Mouse (Mus musculus) heart, adult 18-20 months (tissue): ENCODE data around the gene Arhgap32. TPM values are rescaled to one million over a fixed set of nuclear protein-coding genes. Genes with fewer than 3 reads are reported as not detected.

Source experiments
- DNase-seq, 2 experiments: peaks; one replicate each; pipeline ENCODE4 v3.0.0; 2021 to 2022; ENCODE audit warnings: mixed read lengths in 1 of 2
- total RNA-seq, 2 experiments: library from RNA; stranded (reverse); gene quantifications; 2 replicates each; pipeline ENCODE4 v1.2.3; 2021

Arhgap32 gene
- total RNA-seq, 2 experiments from 2014 or later, result 15.6 to 20.0 TPM

DNA sequence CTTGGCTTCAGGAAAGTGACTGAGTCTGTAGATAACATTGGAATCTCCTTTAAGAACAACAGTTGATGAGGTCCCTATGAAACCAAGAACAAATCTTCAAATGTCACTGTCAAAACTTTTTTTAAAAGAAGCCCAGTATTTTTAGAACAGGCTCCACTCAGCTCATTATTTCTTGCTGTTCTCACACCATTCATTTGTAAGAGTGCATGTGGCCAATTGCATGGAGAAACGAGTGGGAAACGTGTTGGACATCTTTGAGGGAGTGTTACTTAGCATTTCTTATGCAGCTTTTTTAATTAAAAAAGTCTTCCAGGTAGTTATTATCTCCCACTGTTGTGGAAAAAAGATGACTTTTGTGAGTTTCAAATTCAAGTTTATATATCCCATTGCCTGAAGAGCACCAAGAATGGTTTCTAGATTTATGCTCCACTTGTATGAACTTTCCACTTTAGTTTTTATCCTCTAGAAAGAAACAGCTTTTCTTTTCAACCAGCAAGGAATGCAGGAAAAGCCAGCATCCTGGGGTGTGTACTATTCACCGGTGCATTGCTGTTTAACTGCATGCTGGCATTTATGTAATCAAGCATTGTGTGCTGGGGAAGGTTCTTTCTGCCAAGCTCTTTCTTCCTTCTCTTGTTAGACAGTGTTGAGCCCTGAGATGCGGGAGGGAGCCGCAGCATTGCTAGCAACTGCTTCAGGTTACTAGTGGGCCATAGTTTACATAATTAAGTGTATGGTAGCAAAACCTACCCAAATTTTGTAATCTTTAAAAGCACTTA lies 76.5 kb downstream of the Arhgap32 start:
- DNase-seq, result no peak

DNA sequence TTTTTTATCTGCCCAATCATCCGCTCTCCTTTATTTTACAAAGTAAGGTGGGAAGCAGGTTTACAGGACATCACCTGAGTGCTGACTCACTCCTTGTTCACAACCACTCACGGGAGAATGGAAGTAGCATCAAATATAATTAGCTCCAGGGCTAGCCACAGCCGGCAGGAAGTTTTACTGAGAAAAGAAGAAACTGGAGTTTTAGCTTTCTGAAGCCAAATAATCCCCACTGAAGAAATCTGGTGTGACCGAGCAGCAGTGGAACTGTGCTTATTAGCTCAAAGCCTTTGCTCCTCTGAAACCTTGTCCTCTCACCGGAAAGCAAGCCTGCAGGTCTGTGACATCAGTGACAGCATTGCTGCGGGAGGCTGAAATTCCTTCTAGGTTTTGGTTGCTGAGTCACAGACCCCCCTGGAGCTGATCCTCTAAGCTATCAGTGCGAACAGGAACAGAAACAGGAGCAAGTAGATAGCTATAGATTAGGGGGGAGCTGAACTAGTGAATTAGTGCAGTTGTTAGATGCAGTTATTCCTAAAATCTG lies 88.6 kb downstream of the Arhgap32 start:
- DNase-seq, result no peak

DNA sequence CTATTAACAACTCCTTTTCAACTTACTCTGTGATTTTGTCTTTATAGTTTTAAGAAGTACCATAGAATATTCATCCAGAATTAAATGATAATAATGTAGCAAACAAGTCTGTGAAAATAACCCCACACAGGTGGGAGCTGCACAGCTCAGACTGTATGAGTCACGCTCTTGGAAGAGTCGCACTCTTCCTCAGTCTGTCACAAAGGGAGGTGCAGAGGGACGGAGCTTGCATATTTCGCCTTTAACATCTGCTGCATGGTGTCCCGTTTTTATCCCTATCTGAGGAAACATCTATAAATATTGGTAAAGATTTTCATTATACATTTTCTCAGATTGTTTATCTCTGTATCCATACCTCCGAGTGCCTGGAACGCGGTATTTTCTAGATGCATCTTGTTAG lies 91.2 kb downstream of the Arhgap32 start:
- DNase-seq, result no peak

DNA sequence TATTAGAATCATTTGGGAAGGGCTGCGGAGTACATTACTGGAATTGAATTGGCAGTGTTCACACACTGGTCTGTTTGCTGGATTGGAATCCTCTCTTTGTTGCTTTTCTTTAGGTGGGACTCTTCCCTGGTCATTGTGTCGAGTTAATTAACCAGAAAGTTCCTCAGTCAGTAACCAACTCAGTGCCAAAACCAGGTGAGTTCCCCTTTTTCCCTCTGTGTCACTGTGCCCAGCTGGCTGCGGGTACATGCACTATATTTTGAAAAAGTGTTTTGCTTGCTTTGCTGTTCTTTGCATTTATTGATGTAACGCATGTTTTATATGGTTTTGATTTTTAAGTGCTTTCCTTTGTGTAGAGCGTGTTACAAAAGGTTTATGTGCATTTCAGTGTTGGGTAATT lies 92.1 kb downstream of the Arhgap32 start:
- no peak for DNase-seq

DNA sequence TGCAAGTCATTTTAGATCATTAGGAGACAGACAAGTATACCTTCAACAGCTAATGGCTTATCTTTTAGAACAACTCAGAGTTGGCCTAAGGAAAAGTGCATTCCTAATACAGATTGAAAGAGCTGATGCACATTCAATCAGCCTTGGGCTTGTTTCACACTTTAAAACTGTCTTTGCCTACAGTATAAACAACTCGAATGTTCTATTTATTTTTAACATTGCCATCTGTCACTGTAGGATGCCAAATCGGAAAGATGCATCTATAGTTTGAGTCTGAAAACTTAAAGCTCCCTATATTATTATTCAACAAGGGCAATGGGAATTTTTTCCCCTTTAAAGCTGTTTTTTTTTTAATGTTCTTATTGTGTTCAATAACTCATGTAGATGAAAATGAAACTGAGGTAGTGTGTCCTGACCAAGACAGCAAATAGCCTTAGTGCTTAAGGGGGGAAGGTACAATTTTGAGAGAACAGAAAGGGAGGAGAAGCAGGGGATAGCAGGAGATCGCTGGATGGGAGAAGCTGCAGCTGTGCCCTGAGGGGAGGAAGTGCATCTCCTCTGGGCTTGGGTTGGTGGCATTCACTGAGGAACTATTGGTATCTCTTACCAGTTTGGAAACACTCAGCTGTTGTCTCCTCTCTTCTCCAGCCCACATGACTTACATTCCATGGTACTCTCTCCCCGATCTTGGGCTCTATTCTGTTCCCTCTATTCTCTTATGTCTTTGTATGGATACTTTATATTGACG lies 101.1 kb downstream of the Arhgap32 start:
- DNase-seq, result no peak

DNA sequence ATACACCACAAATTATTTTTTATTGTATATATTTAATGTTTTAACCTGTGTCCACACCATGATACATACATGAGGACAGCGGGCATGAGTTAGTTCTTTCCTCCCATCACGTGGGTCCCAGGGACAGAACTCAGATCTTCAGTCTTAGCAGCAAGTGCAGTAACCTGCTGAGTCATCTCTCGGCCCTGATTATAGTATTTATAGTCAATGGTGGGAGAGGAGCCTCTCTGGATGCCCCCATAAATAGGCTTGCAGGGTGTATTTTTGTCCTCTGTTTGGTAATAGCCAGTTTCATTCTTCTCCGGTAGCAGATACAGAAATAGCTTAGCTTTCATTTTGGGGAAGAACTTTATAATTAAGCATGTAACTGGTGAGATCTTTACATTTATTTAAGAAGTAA lies 103.5 kb downstream of the Arhgap32 start:
- DNase-seq, result peak; percentile 27 to 35

DNA sequence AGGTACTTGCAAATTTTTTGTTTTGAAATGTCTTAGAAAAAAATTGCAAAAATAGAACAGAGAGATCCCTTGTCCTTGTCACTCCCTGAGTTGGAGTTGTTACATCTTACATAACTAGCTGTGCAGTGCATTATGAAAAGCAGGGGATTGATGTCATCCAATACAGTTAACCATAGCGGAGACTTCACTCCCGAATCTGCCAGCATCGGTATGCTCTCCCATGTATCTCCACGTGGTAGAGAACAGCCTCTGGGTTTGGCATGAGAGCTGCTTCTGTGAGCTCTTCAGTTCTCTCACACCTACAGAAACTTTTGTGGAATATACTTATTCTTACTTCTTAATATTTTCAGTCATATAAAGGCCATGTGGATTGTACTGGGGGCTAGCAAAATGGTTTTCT lies 106.2 kb downstream of the Arhgap32 start:
- DNase-seq, result no peak

DNA sequence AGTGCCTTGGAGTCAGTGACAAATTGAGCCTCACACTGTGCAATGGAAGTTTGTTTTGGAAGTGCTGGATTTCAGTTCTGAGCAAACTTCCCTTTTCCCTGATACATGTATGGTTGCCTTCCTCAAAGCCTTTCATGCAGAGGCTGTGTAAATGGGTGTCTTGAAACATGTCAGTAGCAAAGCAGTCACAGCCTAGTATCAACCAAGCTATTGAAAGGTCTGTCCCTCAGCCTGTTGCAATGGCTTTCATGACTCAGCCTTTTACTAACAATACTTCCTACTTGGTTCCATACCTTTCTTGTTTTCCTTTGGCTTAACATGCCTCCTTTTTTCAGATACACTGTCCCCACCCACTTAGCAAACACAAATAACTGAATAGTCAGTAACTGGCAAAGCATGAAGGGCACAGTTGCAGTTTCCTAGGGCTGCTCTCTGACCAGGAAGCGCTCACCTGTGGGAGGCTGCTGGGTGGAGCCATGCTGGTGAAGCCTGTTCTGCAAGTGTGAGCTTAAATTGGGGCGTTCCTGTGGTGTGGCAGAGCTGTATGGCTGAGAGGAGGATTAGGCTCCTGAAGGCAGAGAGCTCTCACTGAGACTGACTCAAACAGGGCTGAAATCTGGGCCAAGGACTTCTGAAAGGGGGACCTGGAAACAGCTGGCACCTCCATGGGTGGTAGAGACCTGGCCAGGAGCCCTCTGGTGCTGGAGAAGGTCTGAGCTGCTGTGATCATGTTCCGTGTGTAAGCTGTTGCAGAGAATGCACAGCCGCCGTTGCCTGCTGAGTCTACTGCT lies 108.0 kb downstream of the Arhgap32 start:
- peak in 1 of 2 experiments; percentile 33 for DNase-seq

DNA sequence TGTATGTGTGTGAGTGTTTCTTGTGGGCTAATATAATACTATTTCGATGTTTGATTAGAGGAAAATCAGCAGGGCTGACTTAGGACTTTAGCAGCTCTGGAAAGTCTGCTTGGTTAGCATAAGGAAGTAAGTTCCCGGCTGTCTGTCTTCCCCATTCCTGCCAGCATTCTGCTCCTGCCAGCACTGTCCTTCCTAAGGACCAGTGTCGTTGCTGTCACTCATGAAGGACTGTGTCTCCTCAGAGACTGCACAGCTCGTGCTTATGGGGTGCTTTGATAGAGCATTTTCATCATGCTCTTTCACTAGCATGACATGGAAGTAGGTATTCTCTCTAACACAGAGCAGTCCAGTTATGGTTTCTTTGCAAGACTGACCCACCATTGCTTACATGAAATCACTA lies 109.0 kb downstream of the Arhgap32 start:
- DNase-seq, result peak; percentile 23 to 29

DNA sequence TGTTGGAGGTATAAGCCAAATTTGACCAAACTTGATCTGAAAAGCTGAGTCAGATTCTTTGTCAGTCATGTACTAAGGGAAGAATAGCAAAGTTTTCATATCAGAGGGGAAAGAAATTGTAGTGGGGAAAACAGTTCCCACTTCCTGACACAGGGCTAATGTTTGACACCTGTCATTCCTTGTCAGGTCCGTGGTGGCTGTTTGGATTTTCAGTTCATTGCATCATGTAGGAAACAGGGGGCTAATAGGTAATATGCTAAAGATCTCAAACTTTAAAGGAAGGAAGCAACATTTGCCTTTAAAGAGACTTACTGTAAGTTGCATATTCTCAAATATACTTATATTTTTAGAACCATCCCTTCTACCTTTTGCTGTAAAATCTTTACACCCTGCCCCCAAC lies 109.6 kb downstream of the Arhgap32 start:
- no peak for DNase-seq

DNA sequence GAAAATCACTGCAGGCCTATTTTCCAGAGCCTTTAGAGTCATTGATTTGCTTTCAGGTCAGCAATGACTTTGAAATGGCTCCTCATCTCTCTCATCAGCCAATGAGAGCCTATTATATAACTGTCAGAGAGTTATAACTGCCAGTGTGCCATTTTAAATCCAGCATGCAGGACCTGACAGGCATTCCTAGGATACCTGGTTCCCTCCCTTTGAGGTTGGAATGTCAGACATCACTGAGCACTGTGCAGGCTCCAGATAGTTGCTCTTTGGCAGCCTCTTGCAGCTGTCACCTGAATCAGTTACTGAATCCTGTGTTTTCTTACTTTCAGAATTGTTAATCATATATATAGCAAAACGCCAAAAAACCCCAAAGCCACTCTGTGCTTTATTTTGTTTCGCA lies 111.1 kb downstream of the Arhgap32 start:
- peak in 1 of 2 experiments; percentile 18 for DNase-seq

DNA sequence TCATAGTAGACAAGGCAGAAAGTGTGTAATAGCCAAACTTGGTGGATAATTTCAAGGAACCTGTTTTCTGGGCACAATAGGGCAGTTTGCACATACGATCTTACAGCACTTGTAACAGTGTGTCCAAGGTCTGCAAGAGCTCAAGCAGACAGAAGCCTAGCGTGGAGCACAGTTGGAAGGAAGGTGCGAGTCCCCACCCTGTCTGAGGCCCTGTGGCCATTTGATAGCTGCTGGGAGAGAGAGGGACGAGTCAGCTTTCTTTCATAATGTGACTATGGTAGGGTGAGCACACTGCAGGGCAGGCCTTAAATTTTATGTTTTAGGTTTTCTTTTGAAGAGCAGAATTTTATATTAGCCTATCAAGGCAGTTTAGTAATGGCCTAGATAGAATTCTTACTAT lies 117.7 kb downstream of the Arhgap32 start:
- DNase-seq, result no peak

DNA sequence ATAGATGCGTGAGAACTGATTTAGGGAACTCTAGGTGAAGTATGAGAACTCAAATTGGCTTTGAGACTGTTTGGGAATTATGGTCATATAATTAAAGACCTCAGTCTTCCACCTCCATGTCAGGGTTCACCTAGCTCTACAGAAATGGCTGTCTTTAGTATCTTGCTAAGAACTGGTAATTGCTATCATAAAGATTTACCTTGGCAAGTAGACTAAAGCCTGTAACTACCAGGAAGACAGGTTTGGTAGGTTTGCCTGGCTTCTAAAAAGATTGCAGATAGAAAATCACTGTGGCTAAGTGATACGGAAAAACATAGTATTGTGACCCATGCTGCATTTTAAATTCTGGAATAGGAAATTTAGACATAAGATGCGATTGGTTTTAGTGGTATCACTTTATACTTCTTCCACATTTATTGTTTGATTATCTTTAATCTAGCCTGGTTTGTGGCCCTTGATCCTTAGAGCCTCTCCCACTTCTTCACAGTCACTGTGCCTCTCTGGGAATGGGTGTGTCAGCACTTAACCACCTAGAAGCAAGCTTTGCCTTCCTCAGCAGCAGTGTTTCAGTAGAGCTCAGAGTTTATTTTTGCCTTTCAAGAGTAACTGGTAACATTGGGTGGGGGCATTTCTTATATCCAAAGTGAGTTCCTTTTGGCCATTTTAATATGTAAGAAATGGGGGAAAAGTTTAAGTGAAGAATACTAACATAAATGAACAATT lies 119.0 kb downstream of the Arhgap32 start:
- DNase-seq, result no peak

DNA sequence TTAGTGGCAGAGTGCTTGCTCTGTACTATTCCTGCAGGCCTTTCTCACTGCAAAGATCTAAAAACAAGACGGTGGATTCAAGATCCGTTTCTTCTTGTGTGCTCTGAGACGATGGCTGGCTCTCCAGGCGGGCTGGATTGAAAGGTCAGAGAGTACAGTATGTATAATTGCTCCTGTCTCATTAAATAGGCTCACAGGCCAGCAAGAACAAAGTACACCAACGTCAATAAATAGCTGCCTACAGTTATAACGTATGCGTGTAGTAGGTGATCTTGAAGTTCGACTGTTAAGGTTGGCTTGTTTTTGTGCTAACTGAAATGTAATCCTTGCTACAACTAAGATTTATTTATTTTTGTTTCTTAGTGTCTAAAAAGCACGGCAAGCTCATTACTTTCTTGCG lies 123.0 kb downstream of the Arhgap32 start:
- no peak for DNase-seq

DNA sequence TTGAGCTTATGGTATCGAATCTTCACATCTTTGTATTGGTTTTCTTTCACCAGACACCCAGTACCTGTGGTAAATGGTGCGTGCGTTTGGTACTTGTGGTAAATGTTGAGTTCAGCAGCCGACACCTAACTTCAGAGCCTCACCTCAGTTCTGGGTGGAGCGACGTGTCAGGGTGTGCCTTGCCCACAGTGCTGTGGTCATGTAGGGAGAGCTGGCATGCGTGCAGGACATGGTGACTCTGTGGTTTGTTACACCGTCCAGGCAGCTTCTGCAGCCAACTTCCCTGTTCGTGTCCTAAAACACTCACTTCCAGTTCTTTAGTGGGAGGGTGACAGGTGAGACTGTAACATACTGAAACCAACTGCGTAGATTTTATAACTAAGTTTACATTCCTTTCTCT lies 123.5 kb downstream of the Arhgap32 start:
- DNase-seq, result no peak

DNA sequence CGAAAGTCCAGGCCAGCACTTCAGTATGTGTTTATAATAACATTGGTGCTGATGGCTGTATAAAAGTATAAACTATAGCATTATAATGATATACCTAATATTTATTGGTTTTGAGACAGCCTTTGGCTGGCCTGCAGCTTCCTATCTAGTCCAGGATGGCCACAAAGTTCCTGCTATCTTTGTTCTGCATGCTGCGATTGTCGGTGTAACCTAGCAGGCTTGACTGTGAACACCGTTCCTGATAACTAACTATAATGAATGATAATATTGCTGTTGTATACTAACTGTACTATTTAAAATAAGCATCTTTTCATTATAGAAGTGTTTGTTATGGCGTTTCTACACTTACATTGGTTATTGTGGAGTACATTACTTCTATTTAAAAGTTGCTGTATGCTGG lies 124.5 kb downstream of the Arhgap32 start:
- no peak for DNase-seq

DNA sequence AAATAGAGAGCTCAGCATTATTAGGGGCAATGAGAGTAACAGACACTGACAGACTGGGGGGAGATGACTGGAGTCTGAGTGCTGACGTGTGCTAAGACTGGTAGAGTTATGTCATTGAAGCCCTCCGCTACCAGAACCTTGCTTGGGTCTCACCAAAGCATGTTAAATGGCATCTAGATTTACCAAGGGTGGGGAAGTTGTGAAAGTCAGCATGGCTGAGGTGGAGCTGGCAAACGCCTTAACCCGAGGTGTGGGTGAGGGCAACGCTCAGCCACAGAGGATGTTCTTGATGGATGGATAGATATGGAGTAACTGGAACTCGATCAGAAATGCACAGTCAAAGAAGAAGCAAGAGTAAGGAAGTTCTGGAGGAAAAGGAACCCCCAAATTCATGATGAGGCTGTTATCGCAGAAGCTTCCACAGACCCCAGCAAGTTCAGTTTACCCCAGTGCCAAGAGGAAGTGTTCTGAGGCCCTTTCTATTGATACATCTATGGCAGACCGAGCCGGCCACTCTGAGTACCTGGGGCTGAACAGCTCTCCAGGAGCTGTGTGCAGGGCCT lies 125.8 kb downstream of the Arhgap32 start:
- no peak for DNase-seq

DNA sequence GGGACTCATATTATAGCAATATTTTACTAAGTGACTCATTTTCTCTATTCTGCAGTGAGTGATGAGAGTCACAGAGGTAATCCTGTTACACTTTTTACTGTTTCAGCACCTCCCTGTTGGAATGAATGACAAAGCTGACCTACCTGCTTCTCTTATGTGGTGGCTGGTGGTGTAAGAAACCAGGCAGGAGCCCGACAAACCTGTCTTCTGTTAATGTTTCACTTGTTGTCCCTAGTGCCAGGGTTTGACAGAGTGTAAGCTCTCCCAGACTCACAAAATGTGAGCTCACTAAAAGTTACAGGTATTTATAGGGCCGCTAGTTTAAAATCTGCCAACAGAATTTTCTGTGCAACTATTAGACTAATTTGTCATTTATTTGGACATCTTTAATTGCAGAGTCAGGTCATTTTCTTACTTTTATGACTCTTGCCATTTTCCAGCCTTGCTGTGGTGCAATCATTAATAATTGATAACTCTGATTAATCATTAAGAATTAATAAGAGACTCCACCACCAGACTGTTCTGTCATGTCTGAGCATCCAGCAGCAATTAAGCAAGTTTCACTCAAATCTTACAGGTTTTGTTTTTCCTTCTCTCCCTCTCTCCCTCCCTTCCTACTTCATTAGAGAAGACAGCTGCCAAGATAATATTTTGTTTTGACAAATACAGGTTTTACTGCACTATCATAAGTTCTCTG lies 127.1 kb downstream of the Arhgap32 start:
- no peak for DNase-seq

DNA sequence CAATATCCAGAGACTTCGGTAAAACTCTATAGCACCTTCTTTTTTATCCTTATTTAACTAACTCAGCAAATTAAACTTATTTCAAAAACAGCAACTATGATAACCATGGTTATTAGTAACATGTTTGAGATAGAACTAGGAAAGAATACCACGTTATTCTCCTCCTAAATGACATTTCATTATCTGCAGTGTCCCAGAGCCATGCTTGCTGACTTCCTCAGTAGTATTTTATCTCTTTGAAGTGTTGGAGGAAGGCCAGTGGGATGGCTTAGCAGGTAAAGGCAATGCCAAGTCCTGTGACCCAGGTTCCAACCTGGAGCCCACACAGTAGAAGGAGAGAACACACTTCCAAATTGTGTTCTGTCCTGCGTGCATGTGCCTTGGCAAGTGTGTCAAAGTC lies 129.3 kb downstream of the Arhgap32 start:
- peak in 1 of 2 experiments; percentile 11 for DNase-seq

DNA sequence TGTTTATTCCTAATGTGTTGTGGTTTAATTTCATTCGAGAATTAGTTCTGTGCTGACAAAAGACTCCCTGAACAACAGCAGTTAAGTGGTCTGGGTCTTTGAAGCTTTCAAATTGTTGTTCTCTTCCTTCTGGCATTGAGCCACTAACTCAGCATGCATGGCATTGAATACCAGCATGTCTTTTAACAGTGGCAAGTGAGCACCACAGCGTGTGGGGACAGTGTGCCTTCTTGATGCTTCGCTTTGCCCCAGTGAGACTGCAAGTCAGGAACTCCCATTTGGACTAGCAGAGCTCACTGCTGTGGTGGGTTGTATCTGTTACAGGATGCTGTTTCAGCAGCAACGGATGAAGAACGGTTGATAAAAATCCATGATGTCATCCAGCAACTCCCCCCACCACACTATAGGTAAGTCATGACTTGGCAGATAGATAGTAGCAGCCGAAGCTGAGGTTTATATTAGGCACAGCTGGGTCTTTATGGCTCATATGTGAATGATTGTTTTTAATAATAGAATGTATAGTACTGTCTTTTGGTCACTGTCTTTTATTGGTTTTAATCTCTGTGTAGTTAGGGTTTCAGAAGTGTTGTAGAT lies 130.3 kb downstream of the Arhgap32 start:
- DNase-seq, result no peak

DNA sequence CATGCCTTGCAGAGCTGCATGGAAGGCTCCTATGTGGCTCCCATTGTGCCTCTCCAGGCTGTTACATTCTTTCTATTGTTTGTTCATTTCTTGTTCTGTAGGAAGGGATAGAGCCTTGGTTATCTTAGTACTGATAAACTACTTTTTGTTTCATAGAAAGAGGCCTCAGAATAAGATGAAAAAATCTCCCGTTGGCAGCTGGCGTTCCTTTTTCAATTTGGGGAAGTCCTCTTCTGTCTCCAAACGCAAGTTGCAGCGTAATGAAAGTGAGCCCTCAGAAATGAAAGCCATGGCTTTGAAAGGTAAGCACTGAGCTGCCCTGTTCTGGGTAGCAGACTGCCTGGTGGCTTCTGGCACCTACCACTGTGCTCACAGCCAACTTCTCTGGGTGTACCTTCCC lies 134.6 kb downstream of the Arhgap32 start:
- DNase-seq, result no peak
